Mouse (Mus musculus) lung, postnatal 36 days (tissue): ENCODE measurements at regions not wholly inside any gene's neighbourhood (a gene's known extent, or its start where the extent isn't known, plus 50 kb on each side); places are given as distances from the start of the nearest gene placed in this dataset.

ENCODE experiments used
- DNase-seq: peaks from one replicate; pipeline ENCODE4 v3.0.0; 2022; ENCODE audit warnings: mixed read lengths

DNA sequence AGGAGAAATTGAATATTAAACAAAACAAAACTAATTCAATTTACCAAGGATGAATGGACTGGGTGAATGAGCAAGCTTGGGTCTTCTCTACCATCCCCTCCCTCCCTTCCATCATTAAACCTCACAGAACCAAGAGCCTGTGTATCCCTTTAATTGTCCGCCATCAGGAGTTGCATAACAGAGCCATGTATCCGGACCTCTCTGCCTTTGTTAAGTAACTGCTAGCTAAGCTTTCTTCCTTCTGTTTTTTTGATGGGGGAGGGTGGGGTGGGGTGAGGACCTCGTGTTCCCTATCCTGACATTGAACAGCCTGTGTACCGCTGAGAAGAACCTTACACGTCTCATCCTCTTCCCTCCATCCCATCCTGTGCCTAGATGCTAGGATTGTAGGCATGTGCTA, 274.0 kb downstream of the Pmp22 start:
- DNase-seq = no peak

DNA sequence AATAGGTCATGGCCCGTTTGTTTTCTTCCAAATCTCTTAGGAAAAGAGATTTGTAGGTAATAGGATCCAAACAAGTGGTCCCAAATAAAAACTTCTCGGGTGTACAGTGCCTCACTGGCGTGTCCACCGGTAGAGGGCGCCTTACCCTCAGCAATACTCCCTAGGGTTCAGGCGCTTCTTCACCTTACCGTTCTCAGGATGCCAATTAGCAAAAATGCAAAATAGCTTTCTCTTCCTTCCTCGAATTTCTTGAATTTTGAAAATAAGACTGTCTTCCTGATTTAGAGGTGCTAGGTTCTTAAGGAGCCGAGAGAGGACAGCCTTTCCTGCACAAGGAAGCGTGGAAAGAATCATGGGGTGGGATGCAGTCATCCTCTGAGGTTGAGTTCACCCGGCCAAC, 275.9 kb downstream of the Pmp22 start:
- peak; percentile 80 for DNase-seq

DNA sequence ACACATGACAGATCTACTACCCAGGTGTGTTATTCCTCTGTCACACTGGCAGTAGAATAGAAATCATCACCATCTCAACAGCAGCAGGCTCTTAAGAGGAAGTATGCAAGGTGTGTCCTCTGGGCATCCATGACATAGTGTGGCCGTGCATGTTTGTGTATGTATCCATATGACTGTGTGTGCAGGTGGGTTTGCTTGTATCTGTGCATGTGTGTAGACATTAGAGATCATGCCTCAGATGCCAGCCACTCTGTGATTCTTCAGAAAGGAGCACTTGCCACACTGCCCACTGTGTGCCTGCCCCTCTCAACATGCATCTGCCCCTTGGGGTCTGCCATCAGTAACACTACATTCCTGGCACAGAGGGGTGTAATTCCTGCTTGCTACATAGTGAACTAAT, 280.6 kb downstream of the Pmp22 start:
- no peak for DNase-seq

DNA sequence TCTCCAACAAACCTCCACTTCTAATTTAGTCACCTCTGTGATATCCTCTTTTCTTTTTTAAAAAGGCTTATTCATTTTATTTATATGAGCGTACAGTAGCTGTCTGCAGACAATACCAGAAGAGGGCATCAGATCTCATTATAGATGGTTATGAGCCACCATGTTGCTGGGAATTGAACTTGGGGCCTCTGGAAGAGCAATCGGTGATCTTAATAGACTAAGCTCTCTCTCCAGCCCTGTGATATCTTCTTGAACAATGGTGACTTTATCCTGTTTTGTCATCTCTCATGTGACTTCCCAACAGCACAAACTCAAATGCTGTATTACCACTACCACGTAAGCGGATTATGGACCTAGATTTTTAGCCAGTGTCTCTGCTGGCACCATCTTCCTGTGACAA, 282.1 kb downstream of the Pmp22 start:
- no peak for DNase-seq

DNA sequence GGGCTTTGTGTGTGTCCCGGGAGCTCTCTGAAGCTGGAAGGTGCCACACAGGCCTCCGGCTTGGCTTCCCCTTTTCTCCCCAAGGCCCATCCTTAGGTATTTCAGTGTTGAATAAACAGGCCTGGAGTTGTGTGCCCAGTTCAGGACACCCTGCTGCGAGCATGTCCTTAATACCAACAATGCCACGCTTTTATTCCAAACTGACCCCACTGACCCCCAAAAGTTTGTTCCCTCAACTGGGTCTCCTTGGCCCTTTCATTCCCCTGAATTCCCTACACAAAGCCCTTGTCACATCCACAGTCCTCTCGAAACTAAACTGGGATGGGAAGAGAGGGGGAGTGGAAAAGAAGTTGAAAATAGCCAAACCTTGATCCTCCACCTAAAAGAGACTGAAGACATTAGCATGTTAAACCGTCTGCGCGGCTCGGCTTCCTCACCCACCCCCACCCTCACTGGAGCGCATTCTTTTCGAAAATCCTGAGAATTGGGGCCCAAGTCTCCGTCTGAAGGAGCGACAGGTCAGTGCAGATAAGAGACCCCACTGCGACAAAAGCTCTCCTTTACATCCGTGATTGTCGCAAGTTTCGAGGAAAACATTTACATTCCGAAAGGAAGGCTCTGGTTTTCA, 283.7 kb downstream of the Pmp22 start:
- DNase-seq = no peak

DNA sequence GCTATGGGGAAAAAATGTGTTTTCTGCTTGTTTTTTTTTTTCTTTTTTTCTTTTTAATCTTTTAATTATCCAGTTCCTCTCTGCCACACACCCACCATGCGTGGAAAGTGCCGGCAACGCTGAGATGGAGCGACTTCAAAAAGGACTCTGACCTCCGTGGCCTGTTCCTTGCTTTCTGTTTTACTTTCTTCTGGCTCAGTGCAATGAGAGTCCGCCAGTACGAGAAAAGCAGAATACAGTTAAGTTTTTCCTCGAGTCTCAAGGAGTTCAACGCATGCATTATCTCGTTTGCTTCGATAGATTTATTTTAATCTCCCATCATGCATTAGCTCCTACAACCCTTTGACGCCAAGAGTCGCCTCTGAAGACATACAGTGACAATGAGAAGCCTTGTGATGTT, 284.3 kb downstream of the Pmp22 start:
- DNase-seq = no peak

DNA sequence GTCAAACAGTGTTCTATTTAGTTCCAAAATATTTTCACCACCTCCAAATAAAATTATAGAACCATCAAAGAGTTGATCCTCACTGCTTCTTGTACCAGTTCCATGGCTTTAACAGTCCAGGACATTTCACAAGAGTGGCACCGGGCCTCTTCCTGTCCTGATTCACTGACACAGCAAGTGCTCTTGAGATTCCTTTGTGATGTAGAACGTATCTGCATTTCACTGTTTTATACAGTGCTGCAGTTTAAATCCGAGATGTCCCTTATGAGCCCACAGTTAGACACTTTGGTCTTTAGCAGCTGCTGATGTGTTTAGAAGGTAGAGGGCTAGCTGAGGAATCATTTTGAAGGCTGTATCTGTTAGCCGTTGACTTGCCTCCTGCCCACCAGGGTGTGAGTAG, 284.8 kb downstream of the Pmp22 start:
- DNase-seq = no peak

DNA sequence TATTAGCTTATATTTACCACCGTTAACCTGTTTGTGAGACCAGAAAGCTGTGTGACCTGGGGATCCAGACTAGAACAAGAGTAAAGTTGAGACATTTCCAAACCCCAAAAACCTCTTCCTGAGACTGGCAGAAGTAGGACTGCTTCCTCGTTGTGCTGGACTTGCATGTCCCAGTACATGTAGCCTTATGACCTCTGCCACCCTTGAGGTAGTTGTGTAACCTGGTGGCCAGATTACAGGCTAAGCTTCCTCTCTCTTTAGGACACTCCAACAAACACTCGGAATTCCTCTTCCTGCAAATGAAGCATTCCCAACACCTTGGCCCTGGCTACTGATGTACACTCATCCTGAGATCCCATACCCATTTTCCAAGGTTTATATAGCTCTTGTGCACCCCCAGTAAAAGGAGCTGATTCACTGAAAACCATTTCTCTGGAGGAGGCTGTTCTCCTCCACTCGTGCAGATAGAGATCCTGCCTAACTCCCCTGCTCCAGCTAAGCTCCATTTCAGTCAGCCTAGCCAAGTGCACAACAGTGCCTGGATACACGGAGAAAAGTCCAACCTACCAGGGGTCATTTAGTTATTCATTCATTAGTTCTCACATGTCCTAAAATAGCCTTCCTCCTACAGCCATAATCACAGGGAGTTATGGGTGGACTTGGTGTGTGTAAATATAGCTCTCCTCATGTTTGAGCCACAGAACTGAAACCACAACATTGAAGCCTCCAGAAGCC, 289.4 kb downstream of the Pmp22 start:
- DNase-seq = peak; percentile 74

DNA sequence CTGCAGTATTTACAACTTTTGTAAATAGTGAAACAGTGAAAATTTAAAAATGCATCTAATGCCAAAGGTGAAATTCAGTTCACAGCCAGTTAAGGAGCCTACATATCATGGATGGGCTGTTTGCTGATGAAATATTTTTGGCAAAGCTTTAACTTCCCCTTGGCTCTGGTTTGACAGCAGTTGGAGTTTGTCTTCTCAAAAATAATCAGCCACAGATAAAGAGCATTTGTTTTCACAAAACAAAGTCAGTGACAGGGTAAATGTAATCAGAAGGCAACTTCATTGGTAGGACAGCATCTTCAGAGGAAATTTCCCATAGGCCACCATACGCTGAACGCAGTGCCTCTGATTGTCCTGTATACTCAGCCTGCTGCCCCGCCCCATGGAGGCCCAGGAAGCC, 291.6 kb downstream of the Pmp22 start:
- DNase-seq = no peak

DNA sequence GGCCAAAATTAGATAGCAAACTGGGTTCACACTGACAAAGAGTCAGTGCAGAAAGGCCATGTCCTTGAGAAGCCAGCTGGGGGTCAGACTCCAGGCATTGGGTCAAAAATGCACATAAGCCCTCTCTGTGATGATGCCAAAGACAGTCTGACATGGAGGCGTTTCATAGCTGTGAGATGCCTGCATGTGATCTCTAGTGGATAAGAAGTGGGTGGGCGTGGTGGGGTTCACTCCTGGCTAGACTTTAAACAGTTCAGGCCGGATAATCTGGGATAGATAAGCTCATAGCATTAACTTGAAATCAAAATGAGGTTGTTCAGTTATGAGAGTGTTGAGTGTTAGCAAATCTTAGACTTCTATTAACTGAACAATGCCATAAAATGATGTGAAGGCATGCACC, 293.3 kb downstream of the Pmp22 start:
- DNase-seq = no peak

DNA sequence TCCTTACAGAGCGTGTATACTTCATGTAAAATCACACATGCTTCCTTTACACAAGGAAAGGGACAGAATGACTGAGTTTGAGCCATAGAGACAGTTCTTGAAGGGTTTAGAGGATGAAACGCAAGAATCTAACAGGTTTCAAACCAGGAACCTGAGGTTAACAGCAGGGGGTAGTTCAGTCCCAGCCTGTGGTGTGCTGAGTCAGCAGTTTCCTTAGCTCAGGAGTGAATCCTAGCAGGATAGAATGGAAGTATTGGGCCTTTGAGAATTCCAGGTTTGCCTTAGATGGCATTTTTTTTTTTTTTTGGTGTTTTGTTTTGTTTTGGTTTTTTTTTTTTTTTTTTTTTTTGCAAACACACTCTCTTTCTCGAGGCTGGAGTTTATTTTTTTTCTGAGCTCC, 295.5 kb downstream of the Pmp22 start:
- DNase-seq = no peak

DNA sequence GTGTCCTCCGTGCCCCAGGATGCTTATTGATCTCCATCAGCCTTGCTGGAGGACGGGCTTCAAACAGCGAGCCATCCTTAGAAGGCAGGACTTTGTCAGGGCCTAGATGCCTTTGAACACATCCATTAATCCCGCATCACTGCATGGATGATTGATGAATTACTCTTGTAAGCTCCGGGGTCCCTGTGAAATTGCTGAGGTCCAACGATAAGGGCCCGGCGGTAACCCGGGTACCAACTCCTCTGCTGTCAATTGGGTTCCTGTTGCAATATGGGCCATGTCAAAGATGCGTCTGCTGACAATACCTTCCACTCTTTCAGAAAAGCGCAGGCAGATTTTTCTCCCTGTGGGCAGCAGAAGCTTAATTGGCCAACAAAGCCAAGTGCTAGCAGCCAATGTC, 297.0 kb downstream of the Pmp22 start:
- no peak for DNase-seq

DNA sequence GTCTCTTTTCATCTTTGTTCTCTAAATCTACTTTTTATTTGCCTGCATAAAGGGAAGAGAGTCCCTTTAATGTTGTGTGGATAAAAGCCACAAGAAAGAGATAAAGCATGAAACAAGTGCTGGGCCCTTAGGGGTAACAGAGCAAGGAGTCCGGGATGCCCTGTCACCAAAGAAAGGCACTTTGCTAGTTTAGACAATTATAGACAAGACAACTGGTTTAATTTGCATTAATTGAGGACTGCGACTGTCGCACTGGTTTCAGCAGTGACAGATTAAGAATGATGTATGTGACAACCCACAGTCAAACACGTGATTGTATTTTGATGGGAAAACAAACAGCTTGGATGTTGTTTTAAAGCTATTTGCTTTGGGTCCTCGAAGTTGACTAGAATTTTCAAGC, 325.0 kb downstream of the Pmp22 start:
- DNase-seq = no peak

DNA sequence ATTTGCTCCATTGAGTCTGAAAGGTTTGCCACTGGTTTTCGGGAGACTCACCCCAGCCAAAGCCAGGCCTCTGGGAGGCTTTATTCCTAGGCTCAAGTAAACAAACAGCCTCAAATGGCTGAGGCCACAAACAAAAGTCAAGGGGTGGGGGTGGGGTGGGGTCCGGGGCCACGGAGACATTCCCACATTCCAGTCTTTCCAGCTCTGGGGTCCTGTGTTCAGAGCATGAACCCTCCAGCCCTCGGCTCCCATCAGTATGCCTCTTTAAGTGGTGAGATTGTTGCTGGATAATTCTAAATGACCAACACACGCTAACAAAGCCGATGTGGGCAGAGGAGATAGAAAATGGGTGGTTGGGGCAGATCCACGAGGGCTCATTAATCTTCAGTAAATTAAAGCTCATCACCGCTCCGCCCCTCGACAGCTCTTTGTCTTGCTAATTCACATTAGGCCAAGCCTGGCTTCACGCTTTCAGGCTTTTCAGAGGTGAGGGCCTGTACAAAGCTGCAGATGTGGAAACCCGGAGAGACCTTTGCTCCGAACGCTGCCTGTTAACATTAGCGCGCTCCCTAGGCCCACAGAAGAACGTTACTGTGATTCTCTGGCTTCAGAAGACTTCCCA, 326.2 kb downstream of the Pmp22 start:
- no peak for DNase-seq

DNA sequence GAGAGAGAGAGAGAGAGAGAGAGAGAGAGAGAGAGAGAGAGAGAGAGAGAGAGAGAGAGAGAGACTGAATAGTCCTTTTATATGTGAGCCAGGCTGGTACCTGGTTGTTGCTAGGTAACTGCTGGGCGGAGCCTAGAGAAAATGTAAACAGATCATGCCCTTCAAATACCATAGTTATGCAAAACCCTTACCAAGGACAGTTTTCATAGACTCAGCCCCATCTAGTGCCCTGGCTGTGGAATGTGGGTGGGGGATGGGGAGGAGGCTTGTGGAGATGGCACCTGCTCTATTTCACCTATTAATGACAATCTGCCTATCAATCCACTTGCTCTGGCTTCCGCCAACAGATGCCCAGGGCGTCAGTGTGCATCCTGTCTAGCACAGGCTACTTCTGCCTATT, 327.6 kb downstream of the Pmp22 start:
- DNase-seq = peak; percentile 54

DNA sequence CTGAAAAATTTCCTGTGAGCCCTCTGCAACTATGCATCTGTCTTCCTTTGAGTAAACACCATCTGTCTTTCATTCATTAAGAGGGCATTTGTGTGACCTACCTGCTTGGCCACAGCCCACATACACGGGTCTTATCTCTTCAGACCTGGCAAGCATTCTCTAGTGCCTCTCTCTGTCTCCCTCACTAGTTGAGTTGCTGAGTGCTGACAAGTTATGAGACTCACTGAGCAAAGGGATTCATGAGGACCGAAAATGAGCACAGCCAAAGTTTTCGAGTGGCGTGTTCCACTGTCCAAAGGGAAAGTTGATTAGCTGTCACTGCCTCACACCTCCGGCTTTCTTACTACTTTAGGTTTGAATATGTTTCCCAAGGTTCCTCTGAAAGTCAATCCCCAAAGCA, 328.5 kb downstream of the Pmp22 start:
- no peak for DNase-seq

DNA sequence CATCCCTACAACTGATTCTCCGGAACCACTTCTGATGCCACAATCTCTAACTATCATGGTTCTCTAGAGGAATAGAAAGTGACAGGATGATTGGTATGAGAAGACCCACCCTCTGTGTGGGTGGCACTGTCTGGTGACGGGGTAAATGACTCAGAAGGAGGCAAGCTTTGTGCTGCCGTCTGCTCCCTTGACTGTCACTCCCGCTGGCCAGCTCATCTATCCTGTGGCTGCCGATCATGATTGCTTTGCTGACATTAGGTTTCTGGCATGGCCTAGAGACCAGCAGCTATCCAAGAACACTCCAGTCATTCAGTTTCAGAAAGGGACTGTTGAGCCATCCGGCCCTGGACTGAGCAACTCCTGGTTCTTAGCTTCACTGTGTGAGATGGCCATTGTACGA, 331.4 kb downstream of the Pmp22 start:
- peak; percentile 7 for DNase-seq

DNA sequence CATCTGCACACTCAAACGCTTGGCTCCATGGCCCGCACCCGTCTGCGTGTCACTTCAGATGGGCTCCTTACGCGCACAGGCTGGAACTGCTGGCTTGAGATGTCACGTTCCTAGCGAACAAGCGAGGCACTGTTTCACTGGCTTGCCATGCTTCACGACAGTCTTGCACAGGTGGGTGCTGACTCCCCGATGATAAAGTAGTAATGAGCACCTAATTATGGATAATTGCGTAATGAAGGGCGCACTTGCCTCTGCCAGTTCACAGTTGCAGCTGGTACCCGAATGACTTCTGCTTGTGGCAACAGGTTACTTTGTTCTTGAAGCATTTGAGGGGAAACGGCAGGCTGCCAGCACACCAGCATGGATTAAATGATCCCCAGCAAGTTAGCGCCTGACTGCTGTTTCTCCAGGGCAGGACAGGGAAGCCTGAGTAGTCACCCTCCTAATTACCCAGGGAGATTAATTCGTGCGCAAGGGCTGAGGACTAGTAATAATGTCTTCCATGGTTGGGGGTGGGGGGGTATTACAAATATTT, 335.1 kb downstream of the Pmp22 start:
- DNase-seq = no peak

DNA sequence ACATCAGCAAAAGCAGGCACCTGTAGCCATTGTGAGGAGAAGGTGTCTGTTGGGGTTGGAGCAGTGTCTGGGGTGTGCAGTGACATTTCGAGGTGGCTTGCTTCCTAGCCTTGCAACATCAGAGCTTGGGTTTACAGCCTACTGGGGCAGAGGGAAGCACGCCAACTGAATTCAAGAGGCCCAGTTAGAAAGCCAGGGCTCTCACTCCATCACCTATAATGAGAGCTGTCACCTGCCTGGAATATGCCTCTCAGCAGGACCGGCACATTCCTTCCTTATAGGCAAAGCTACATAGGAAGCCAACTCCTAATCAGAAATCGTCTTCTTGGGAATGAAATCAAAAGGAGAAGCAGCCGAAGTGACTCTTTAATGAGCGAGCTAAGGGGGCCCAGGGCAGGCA, 337.2 kb downstream of the Pmp22 start:
- no peak for DNase-seq

DNA sequence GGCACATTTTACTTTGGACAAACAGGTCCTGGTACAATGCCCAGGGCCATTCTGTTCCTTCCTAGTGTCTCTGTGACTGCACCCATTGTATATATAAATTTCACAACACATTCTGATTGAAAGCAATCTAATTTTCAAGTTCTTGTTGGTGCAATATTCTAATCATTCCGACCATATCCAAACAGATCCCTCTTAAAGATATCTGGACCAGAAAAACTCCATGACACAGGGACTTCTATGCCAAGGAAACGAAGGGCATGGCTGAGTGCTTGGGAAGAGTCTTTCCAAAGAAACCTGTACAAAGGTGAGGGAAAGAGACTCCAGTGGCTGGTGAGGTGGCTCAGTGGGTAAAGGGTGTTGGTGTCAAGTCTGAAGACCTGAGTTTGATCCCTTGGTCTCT, 337.8 kb downstream of the Pmp22 start:
- DNase-seq = no peak

DNA sequence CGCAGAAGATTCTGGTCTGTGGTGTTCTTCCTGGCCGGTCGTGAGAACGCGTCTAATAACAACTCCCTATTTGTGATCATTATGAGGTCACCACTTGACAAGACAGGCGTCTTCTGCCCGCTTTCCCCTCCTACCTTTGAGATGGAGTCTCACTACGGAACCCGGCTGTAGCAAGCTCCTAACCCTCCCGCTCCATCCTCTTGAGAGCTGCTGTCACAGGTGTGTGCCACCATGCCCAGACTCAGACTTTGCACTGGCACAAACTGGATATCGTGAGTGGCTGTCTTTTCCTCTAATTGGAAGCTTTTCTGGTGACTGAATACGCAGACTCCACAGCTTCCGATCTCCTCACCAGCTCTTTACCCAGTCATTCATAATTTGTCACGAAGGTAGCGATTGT, 346.0 kb downstream of the Pmp22 start:
- DNase-seq = no peak

DNA sequence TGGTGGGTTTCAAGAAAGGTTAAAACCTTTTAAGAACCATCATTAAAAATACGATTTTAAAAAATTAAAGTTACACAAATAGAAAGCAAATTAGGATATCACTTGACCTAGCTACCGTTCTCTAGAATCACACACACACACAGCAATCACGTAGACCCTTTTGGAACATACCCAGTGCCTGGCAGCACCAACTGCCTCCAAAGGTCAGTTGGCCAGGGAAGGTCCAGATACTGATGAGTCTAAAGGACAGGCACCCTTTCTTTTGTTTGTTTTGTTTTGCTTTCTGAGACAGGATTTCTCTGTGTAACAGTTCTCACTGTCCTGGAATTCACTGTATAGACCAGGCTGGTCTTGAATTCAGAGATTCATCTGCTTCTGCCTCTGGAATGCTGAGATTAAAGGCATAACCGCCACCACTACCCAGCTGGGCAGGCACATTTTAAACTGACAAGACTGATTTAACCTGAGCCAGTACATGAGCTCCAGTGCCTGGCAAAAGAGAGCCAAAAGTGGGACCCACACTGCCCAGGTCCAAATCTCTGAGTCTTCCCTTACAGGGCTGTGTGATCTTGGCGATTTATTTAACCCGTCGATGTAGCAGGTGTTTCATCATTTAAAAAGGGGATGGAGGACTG, 353.0 kb downstream of the Pmp22 start:
- no peak for DNase-seq

DNA sequence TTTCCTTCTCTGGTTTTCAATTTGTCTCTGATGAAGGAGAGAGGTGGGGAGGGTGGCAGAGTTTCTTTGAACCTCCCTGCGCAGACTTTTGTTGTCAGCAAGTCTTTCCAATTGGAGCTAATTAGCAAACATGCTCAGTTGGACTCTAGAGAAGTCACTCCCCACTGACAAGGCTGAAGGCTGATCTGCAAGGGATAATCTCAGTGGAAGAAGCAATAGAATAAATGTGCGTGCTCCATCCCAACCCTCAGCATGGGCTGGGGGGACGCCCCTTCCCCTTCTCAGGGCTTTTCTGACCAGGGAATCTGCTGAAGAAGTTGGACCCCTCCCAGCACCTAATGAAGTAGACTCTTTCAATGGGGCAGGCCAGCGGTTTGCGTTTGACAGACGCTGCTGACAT, 353.8 kb downstream of the Pmp22 start:
- no peak for DNase-seq

DNA sequence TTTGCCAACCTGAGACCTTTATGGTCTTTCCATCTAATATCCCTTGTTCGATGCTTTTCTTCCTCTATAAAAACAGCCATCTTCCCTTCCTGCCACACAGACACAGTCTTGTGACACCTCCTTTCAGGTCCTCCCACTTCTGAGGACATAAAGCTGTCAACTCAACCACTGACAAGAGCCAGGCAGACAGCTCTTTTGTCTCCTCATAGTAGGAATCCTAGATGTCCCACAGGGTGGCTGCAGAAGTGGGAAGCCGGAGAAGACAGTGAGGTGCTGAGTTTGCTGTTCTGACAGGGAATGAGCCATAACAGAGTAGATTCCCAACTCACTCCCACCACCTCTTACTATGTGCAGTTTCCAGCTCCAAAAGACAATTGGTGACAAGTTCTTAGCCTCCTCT, 358.4 kb downstream of the Pmp22 start:
- no peak for DNase-seq
